Mouse (Mus musculus) kidney, adult 2 months (tissue): ENCODE measurements at regions not wholly inside any gene's neighbourhood (a gene's known extent, or its start where the extent isn't known, plus 50 kb on each side); places are given as distances from the start of the nearest gene placed in this dataset.

Experiments
- CTCF ChIP-seq: fragments of 200-500 bp; conservative IDR thresholded peaks from 2 replicates; pipeline ENCODE4 v1.5.1; 2011; ENCODE audit warnings: low read depth, mild to moderate bottlenecking, control low read depth, low read length, moderate library complexity, mixed read lengths; ENCODE audit not compliant: insufficient read depth, insufficient read length
- POLR2A ChIP-seq: fragments of 200-500 bp; IDR thresholded peaks from one replicate; pipeline ENCODE4 v1.6.1; 2011; ENCODE audit warnings: low read depth, low read length, control low read depth

DNA sequence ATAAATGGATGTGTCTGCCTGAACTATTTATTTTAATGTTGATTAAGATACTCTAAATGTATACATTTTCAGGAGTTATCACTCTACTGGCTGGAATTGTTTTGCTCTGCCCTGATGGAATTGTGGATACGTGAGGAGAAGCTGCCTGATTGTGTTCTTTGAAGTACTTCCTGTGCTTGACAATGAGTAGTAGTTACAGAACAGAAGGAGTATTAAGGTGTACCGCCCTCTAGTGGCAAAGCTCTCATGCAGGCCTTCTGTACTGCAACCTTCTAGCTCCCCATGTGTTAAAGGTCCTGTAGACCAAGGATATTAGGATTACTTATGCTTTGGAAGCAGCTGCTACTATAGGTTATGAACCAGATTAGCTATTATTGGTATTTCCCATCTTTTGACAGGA lies 530.4 kb upstream of the Cntn5 start:
- peak; percentile 47; the same call in 1 of the 2 replicates for TF ChIP-seq CTCF
- TF ChIP-seq POLR2A: no peak
